Mouse (Mus musculus) left cerebral cortex, adult 11 months (tissue): ENCODE measurements around the gene St6galnac3.
"Not testable (repeated sequence)": the region's sequence is repeated elsewhere in the genome, so short reads cannot be mapped to it uniquely, and the experiment has no call there.

ENCODE experiments used
- DNase-seq: peaks from one replicate; pipeline ENCODE4 v3.0.0; 2022; ENCODE audit warnings: low spot score

The St6galnac3 gene

DNA sequence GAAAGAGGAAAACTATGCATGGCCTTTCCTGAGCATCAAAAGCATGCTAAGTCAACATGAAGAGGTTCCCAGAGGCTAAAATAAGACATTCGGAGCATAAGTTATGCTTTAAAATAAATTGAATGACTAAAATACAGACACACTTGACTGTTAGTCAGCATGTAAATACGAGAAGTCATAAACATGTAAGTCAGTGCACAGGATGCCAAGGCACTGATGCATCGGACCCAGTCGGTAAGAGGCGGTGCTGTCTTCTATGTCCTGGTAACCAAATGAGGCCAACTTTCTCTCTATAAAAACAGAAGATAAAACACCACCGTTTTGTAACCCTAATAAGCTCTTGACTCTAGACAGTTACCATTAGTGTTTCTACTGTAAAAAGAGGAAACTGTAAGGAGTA, 317.3 kb downstream of the St6galnac3 start:
- DNase-seq: no peak

GRCm38 (mm10) chr3:153406858-153407257, 318.1 kb downstream of the St6galnac3 start:
- no peak for DNase-seq

DNA sequence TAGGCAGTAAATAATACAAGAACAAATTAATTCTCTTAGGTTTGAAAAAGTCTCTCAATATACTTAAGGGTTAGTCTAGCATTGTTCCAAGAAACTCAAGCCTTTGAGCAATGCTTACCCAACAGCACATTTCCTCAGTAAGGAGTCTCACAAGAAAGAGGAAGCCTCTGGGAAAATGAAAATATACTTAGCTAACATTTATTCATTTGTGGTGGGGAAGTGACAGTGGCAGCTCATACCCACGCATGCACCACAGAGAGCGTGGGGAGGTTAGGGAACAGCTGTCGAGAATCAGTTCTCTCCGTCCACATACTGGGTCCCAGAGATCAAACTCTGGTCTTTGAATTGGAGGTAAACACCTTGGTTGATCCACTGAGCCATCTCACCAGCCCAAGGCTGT, 318.8 kb downstream of the St6galnac3 start:
- DNase-seq: no peak

DNA sequence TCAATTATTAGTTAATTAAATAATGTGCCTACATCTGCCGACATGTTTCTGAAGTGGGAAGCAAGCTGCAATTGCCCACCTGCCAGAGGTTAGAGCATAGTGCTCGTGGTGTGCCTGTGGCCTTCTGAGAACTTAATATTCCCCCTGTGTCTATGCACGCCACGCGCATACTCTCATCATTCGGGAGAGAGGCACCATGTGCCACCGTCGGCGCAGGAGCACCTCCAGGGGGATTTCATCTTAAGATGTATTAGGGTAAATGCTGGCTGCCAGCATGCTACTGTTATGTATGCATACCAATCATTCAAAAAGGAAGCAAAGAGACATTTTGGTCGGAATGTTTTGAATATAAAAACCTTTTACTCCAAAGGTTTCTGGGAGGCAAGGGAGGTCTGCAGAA, 319.3 kb downstream of the St6galnac3 start:
- no peak for DNase-seq

- DNase-seq: no peak
These were observed 324.7 kb downstream of the St6galnac3 start for GRCm38 (mm10) chr3:153400259-153400658.

GRCm38 (mm10) chr3:153399574-153399973, 325.4 kb downstream of the St6galnac3 start:
- no peak for DNase-seq

GRCm38 (mm10) chr3:153397726-153398125, 327.2 kb downstream of the St6galnac3 start:
- DNase-seq: no peak

DNA sequence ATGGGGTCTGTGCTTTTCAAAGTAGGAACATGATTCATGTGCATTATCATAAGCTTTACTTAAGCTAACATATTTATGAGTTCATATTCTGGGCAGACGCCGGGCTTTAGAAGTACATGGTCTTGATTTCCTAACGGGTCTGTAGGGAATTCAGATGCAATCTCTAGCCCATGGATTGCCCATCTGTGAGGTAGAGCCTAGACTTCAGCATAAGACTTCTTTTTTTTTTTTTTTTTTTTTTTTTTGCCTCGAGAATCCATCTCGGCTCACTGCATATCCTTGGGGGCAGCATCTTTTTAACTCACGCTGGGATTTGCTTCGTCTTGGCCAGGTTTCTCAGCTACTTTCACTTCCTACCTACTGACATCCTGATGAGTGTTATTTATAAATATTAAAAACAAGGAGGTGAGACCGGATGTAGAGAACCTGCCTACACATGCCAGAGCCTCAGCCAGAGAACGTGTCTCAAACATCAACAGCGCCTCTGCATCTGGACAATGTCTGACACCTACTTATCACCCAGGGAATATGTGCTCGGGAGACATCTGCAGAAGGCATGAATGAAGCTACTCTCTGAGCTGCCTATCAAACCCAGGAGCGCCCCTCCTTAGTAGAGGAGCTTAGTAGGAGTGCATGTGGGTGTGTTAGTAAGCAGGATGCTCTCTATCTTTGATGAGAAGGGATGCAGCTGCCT, 328.5 kb downstream of the St6galnac3 start:
- DNase-seq: no peak

- DNase-seq: no peak
These were observed 329.6 kb downstream of the St6galnac3 start for GRCm38 (mm10) chr3:153395351-153395750.

GRCm38 (mm10) chr3:153394751-153395150, 330.2 kb downstream of the St6galnac3 start:
- no peak for DNase-seq

DNA sequence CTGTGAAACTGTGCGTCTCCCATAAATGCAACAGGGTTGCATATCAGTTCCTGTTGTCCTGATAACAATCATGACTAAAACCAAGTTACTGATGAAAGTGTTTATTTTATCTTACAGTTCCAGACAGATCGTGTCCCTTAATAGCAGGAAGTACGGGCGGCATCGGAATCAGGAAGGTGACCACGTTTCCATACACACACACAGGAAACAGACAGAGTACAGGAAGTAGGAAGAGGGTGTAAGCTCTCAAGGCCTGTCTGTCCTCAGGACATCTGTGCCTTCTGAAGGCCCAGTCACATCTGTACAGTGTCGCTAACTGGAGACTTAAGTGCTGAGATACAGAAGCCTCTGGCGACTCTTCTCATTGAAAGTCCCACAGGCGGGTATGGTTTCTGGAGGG, 330.8 kb downstream of the St6galnac3 start:
- no peak for DNase-seq

DNA sequence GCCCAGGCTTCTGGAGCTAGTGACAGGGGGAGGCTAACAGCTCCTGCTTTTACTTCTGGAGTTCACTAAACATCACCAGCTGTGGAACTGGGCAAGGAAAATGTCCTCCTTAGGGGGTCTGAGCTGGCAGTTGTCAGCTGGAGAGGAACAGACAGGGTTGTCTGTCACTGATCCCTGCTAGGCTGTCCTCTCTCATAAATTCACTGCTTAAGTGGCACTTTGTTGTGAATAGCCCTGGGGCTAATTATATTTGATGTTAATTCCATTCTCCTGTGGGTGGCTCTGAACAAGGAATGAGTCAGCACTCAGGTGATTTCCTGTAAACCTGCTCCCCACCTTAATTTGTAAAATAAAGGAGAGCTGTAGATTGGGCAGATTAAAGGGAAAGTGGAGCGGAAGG, 333.5 kb downstream of the St6galnac3 start:
- not testable (repeated sequence) for DNase-seq

DNA sequence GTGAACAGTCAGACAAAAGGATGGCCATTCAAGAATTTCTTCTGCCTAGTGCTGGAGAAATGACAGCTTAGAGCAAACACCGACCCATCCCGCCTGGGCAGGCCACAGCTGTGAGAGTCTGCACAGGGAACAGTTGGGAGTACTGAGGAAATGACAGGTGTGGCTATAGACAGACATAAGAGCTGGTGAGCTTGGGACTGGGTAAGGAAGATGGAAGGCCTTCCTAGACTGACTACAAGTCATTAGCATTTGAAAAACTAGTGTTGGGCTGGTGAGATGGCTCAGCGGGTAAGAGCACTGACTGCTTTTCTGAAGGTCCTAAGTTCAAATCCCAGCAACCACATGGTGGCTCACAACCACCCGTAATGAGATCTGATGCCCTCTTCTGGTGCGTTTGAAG, 340.3 kb downstream of the St6galnac3 start:
- not testable (repeated sequence) for DNase-seq

DNA sequence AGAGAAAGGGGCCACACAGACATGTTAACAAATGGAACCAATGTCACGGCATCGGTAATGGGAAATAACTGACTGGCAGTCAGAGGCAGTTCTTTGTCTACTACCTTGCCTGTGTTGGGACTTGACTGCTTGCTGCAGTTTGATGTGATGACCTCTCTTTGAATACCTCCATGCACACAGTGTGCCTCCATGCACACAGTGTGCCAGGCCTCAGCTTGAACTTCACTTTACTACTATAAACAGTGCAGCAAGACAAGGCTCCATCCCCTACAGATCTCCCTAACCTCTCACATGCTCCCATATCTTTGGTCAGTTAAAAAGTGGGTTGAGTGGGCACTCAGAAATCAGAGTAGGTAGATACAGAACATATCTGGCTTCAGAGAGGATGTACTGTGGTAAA, 341.3 kb downstream of the St6galnac3 start:
- no peak for DNase-seq

DNA sequence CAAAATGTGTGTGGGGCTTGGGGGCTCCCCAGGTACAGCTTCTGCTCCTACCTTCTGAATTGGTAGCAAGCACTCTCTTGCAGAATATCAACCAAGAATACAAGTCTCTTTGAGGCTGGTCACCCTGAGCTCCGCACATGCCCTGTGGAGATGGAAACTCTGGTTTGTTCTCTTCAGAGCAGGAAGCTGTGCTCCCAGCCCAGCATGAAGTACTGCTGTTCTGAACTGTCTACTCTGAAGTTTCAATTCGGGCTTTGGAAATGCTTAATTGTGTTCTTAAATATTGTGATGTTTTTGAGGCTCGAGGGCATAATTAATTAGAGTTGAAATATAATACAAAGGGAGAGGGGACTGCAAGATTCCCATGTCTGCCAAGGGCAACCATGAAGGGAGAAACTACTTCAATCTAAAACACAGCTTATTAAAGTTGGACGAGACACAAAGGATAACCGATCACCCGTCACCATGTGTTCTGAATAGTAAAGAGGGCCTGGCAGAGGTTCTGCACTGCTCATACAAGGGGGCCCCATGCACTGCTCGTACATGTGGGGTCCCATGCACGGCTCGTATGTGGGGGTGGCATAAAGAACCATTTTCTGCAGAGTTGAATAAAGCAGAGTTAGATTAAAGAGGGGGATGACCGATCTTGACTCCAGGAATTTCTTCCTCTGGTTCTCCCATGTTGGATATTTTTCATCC, 359.8 kb downstream of the St6galnac3 start:
- DNase-seq: no peak

DNA sequence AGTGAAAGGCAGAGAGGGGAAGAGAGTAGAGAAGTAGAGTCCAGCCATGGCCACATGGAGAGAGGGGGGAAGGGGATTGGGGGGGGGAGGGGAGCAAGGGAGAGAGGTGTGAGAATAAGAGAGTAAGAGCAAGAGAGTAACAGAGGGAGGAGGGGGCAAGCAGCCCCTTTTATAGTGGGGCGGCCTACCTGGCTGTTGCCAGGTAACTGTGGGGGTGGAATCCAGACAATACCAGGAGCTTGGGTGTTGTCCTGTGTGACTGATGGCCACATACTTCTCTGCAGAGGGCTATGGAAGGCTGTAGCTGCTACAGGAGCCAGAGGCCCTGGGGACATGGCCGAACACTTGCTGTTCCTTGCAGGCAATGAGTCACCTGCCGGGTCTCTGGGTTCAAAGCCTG, 360.6 kb downstream of the St6galnac3 start:
- no peak for DNase-seq

DNA sequence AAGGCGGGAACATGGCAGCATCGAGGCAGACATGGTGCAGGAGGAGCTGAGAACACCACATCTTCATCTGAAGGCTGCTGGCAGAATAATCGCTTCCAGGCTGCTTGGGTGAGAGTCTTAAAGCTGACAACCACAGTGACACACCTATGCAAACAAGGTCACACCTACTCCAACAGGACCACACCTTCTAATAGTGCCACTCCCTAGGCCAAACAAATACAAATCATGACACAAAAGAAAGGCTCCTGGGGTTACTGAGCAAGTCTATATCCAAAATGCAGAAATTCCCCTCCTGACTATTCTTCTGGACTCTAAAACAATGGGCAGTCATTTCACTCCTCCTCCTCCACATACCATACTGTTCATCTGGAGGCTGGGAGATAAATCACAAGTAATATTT, 365.0 kb downstream of the St6galnac3 start:
- no peak for DNase-seq

DNA sequence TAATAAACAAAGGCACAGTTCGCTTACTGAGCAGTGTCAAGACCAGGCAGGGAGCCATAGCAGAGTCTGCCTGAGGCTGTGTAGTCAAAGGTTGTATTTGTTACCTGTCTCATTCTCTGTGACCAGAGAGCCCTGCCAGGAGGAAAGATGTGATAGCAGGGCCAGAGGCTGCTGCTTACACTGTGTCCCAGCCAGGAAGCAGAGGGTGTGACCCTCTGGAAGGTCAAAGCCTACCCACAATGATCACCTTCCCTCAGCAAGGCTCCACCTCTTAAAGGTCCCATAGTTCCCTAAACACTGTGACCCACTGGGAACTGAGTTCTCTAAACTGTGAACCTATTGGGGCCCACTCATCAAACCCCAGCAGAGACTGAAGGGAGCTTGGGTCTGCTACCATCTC, 368.9 kb downstream of the St6galnac3 start:
- DNase-seq: no peak

DNA sequence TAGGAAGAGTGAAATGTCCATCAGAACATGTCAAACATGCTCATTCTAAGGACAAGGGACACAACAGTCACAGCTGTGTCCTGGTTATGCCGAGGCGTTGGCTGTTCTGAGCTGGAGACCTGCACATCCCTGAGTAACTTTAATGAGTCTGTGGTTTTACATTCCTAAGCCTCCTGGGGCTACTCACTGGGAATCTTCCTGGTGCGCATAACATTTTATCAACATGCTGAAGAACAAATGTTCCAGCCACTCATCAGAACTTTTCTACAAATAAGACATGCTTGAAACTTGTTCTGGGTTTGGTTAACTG, 370.0 kb downstream of the St6galnac3 start:
- no peak for DNase-seq

- DNase-seq: no peak
These were observed 370.6 kb downstream of the St6galnac3 start for GRCm38 (mm10) chr3:153354186-153354987.

GRCm38 (mm10) chr3:153353313-153354103, 371.5 kb downstream of the St6galnac3 start:
- DNase-seq: no peak

GRCm38 (mm10) chr3:153349981-153350380, 375.0 kb downstream of the St6galnac3 start:
- DNase-seq: no peak
